Mouse (Mus musculus) right cerebral cortex, postnatal 14 days (tissue): Measurements from ENCODE around the gene Vwc2l.

Source experiments
- DNase-seq: peaks from one replicate; pipeline ENCODE4 v3.0.0; 2022

Gene Vwc2l

GRCm38 (mm10) chr1:70725655-70726066 is at the start of gene Vwc2l:
Vwc2l (plus strand) TSS chr1:70725715.
- peak; percentile 65 for DNase-seq

- DNase-seq: no peak
These were observed 33.0 kb upstream of the Vwc2l start for GRCm38 (mm10) chr1:70692529-70692928.

DNA sequence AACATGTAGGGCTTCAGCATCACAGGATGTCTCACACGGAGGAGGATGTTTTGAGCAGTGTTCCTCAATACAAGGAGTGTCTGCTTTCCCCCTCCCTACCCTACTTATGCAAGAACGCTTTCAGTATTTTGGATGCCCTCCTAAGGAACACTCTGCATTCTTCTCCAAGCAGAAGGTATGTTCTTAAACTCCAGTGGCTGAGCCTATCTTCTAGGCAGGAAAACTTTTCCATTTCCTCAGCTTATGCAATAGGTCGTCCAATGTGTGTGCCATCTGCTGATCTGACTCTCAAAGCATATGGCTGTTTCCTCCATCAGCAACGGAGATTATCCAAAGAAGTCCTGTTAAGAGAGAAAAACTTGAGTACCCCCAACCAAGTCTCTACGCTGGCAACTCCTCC is 25.2 kb upstream of the Vwc2l start:
- DNase-seq: no peak

DNA sequence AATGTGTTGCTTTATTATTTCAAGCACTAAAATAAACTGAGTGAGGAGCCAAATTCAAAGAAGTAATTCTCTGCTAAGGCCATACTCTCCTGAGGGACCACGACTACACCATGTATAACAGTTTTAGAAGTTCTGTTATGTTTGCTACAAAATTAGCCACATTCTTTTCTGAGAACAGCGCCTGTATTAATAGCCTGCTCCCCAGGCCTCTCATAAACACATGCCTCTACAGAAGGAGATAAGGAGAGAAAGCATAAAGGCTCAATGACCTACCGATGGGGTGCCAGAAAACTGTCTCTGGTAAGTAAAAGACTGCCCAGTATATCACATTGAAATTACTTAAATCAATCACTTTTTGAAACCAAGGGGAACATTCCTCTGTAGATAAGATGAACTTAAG is 21.6 kb upstream of the Vwc2l start:
- no peak for DNase-seq

- DNase-seq: no peak
These were observed 19.7 kb upstream of the Vwc2l start for GRCm38 (mm10) chr1:70705821-70706220.

- DNase-seq: no peak
These were observed 470 bp upstream of the Vwc2l start for GRCm38 (mm10) chr1:70725045-70725444.

DNA sequence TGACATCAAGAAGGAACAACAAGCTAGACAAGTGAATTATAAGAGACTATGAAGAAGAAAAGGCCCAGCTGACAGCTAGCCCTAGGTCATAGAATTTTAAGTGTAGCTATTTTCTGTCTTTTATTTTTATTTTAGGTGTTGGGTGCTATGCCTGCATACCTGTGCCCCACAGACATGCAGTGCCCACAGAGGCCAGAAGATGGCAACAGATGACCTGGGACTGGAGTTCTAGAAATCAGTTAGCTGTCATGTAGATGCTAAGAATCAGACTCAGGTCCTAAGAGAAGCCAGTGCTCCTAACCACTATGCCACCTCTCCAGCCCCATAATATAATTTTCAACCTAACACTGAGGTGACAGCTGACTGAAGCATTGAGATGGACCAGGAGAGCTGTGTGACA is 61.6 kb downstream of the Vwc2l start:
- no peak for DNase-seq

GRCm38 (mm10) chr1:70791636-70792035 is 66.1 kb downstream of the Vwc2l start:
- DNase-seq: no peak

- no peak for DNase-seq
These were observed 69.6 kb downstream of the Vwc2l start for GRCm38 (mm10) chr1:70795094-70795493.

- DNase-seq: no peak
These were observed 77.9 kb downstream of the Vwc2l start for GRCm38 (mm10) chr1:70803401-70803800.

DNA sequence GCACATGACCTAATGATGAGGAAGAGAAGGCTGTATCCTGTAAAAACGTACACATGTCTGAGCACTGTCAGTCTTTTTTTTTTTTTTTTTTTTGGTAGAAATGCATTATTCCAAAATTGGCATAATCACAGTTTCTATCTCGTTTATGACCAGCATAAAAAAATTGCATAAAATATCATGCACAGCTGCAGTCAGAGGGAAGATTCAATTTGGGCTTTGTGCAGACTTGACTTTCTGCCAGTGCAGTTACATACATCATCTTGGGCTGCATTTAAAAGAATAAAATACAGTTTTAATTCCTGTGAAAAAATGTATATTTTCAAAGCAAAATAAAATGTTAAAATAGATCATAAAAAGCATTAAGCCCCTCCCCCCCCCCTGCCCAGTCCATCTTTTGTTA is 97.6 kb downstream of the Vwc2l start:
- DNase-seq: no peak

GRCm38 (mm10) chr1:70833262-70833661 is 107.7 kb downstream of the Vwc2l start:
- no peak for DNase-seq

DNA sequence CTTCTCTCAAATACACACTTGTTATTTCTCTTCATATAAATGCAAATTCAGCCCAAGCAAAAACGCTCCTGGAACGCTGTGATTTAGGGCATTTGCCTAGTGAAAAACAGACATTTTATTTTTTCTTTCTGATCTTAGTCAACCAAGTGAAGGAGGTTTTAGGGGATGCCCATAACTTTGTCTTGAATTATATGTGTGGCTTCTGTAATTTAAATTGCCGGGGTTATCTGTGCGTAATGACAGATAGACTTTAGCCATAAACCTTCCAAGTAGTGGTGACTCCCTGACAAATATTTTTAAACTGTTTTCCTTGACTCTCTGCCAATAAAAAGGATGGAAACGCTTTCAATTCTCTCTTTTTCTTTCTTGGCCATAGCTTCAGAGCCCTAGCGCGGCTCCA is 116.7 kb downstream of the Vwc2l start:
- DNase-seq: no peak

GRCm38 (mm10) chr1:70845276-70845675 is 119.8 kb downstream of the Vwc2l start:
- DNase-seq: no peak

- DNase-seq: no peak
These were observed 126.3 kb downstream of the Vwc2l start for GRCm38 (mm10) chr1:70851633-70852390.

DNA sequence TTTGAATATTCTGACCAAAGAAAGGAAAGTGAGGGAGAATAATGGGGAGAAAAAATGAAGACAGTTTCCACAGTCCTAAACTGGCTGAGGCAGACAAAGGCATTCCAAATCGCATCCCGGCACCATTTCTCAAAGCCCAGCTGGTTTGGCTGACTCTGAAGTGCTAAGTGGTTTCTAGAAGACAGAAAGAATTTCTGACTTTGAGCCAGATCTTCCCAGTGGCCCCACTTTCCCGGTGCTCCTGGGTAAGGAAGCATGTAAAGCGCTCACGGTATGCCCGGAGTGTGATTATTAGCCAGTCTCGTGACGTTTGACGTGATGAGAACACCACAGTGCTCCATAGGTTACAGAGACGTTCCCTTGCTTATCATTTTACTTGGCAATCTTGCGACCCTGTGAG is 127.9 kb downstream of the Vwc2l start:
- DNase-seq: no peak

DNA sequence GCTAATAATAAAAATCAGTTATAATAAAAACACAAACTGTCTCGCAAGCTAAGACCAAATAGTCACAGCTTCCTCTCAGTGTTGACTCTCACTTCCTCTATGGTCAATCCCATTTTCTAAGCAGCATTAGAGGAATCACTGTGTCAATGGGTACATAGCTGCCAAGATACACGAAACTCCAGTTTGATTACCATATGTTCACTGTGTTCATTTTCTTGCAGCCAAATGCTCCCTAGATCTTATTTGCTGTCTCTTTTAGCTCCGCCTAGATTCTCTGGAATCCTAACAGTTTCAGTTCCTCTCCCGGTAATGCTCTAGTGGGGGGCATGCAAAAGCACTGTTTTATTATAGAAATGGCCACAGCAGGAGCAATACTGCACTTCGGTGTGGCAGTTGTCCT is 130.4 kb downstream of the Vwc2l start:
- no peak for DNase-seq

GRCm38 (mm10) chr1:70861672-70862071 is 136.2 kb downstream of the Vwc2l start:
- DNase-seq: peak; percentile 15

DNA sequence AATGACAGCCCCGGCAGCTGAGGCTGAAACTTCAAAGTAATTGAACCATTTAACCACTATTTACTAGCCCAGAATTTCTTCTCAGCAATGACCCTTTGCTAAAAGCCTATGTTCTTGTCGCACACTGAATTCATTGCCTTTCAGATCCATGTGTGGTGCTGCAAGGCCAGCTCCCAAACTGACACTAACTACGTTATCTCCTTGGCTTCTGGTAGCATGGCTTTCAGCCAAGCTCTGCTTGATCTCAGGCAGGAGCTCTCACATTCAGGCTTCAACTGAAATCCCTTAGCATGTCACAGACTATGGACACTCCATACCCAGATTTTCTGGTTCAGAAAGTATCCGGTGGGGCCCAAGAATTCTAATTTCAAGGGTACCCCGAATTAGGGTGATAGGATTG is 140.6 kb downstream of the Vwc2l start:
- no peak for DNase-seq

GRCm38 (mm10) chr1:70880496-70880895 is 155.0 kb downstream of the Vwc2l start:
- DNase-seq: no peak

DNA sequence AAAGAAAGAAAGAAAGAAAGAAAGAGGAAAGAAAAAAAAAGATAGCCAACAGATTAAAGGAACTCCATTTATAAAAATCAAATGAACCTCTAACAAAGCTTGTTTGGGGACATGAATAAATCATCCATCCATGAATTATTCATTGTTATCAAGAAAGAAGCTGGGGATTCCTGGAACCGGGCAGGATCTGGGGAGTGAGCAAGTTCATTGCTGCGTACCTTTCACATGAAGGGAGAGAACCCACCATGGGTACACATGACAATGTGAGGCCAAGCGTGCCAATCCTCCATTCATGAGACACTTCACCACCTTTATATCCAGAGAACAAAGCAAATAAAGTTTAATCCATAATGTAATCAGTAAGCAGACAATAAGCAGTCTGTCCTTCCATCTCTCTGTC is 155.8 kb downstream of the Vwc2l start:
- DNase-seq: no peak

GRCm38 (mm10) chr1:70884156-70884555 is 158.6 kb downstream of the Vwc2l start:
- DNase-seq: no peak

DNA sequence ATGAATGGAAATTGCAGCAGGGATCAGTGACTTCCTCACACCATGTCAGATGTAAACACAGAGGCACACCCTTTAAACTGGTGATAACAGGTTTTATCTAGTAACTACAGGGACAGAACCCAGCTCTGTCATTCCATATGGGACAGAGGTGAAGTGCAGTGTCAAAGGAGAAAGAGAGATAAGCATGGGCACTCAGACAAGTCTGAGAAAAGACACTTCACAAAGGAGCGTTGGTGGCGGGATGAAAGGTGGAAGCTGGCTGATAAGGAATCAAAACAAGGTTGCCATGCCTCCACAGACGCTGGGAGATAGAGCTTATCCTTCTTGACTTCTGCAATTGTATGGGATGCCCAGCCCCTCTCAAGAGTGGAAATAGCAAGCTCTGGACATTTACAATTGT is 176.8 kb downstream of the Vwc2l start:
- DNase-seq: no peak

DNA sequence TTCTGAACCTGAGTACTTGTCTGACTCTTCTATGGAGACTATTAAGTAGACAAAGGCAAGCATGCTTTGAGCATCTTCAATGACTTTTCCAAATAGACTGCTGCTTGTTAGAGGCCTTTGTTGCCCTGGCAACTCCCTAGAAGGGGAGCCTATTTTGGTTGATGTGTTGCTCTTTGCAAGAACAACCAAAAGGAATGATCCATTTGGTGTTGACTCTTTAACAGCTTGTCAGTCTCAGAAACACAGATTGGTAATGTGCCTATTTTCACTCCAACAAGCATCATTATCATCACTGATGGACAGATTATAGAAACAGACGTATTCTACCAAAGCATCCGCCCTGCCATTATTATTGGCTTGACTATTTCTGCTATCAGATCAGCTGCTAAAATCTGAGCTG is 181.9 kb downstream of the Vwc2l start:
- no peak for DNase-seq

DNA sequence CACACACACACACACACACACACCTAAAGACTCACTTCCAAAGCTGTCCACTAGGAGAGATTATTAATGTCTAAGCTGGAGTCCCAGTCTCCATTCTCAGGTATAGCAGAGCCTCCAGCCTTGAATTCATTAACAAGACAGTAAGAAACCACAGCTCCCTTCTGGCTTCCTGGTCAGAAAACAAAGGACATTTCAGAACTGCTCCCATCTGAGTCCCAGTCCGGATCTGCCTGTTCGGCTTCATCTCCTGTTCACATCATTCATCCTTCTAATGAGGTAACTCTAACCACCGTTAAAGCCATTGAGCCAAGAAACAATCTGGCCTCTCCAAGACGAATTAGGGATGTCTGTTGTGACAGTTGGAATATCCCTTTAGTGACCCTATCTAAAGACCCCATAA is 185.7 kb downstream of the Vwc2l start:
- no peak for DNase-seq
